Mouse (Mus musculus) heart, adult 18-20 months (tissue): Measurements from ENCODE around the gene Phldb2. TPM values are rescaled to one million over a fixed set of nuclear protein-coding genes. Genes with fewer than 3 reads are reported as not detected.

Experiments used
- DNase-seq, 2 experiments: peaks; one replicate each; pipeline ENCODE4 v3.0.0; 2021 to 2022; ENCODE audit warnings: mixed read lengths in 1 of 2
- total RNA-seq, 2 experiments: library from RNA; stranded (reverse); gene quantifications; 2 replicates each; pipeline ENCODE4 v1.2.3; 2021

Phldb2 gene
- total RNA-seq, 2 experiments from 2014 or later, result 9.6 to 10.7 TPM

- no peak for DNase-seq
These were observed 228.7 kb downstream of the Phldb2 start for GRCm38 (mm10) chr16:45724742-45725102.

DNA sequence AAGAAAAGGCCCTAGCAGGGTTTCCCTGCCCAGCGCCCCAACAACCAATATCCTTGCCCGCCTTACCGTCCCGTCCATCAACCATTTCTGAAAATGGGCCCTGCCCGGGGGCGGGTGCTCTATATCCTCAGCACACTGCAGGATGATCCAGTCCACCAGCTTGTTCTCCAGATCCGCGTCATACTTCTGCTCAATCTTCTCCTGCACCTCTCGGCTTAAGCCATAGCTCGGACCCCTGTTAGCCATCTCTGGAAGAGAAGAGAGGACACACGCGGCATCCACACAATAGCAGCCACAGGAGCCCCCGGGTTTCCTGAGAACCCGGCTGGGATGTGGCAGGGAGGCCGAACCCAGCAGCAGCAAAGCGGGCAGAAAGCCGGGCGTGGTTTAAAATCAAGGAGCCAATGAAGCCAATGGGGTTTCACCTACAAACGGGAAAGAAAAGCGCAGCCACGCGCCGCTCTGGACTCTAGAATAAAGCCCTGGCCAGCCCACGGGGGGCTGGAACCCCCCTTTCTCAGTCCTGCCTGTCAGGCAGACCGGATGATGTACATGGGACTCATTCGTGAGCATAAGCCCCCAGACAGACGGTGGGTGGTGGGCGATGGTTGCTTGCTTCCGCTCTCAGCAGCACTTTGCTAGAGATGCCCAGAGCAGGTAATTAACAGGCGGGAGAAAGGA lies 229.2 kb downstream of the Phldb2 start, which contains the start of gene Tagln3:
Tagln3 (minus strand) TSS at position 548 of the 681 bp plus-strand sequence.
- no peak for DNase-seq

GRCm38 (mm10) chr16:45723172-45723901 lies 230.1 kb downstream of the Phldb2 start:
- no peak for DNase-seq

DNA sequence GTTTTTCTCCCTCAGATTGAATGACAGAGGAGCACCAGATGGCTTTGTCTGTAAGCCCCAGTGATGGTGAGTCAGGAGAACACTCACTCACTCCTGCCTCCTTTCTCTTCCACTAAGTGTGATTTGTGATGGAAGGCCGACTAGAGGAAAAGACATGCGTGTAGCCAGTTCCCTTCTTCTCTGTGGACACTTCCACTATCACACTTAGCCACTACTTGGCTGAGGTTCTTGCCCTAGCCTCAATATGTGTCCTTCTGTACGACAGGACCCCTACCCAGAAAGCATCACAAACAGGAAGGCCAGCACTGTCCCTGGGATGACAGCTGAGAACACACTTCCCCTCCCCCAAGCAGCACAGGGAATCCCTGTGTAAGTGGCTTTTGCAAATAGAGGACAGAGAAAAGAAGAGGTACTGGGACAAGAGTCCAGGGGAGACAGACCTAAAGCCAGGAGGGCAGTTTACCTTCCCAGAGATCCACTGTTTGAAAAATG lies 230.9 kb downstream of the Phldb2 start:
- DNase-seq, result no peak

DNA sequence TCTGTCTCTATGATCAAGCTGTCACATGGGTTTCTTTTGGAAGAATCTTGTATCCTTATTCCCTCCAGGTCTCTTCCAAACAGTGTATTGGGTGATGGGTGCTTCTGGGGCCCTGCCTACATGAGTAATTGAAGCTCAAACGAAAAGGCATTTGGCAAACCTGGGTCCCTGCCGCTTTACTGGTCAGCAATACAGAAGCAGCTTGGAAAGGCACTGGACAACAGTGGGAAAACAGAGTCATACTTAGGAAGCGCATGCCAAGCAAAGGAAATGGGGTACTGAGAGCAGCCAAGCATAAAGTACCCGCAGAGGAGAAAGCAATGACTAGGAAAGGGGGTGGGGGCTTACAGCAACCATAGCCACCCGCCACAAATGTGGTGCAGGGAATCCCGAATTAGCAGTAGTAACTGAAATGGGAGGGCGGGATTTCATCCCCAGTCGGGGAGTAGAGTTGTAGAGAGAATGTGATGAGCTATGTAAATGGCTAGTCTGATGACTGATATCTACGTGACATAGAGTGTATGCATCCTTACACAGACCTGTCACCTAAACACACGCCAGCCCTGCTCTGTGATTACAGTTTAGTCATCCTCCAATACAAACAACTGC lies 233.3 kb downstream of the Phldb2 start:
- no peak for DNase-seq

- no peak for DNase-seq
These were observed 235.1 kb downstream of the Phldb2 start for GRCm38 (mm10) chr16:45718296-45718695.

DNA sequence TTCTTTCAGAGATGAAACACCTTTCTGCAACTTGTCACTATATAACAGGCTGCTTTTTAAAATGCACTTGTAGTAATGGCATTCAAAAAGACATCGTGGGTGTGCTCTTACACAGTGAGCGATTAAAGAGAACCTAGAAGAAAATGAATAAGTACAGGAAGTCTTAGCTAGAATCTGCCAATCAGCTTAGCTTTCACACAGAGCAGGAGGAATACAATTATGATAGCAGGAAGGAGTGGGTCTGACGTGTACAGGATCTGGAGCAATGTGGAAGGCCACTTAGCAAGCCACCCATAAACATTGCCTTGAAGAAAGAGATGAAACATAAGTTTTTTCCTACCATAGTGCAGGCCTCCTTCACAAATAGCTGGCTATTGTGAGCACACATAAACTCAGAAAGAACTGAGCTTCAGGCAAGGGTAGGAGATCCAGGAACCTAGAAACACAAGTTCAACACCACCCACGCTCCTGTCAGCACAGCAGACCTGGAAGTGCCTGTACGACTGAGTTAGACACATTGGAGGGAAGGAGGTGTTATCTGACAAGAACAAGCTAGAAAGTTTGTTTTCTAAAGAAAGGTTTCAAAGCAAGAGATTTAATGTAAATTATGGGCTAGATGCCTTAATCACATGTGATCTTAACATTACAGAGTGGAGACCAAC lies 238.8 kb downstream of the Phldb2 start:
- no peak for DNase-seq

- no peak for DNase-seq
These were observed 239.5 kb downstream of the Phldb2 start for GRCm38 (mm10) chr16:45713878-45714277.

- no peak for DNase-seq
These were observed 240.1 kb downstream of the Phldb2 start for GRCm38 (mm10) chr16:45713261-45713660.

- no peak for DNase-seq
These were observed 242.1 kb downstream of the Phldb2 start for GRCm38 (mm10) chr16:45711263-45711662.

DNA sequence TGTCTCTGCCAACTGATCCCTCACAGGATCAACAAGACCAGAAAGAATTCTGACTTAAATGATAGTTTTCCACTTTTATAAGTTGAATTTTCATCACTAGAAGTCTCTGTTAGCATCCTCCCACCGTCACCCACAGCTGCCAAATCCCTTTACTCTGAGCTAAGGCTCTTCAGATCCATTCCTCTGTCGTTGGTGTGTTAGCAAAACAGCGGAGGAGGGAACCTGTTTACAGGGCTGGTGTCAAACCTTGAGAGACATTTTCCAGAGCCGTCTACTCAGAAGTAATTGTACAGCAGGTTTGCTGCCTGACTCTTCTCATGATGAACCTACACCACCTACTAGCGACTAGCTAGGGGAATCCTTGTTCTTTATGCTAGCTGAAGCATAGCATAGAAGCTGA lies 254.1 kb downstream of the Phldb2 start:
- DNase-seq, result no peak

DNA sequence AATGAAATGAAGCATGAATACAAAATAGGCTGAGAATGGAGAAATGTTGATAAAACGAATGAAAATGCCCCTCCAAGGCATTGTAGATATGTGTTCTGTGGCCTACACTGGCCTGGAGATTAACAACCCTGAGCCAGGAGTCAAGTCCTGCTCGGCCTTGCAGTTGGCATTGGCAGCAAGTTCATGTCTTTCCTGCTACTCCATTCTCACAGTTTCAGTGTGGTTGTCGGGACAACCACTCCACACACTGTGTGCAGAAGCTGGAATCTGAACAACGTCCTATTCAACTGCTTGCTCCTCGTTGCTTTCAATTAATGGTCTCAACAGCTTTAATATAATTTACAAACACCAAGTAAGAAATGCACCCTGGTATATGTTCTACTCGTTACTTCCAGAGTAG lies 255.4 kb downstream of the Phldb2 start:
- no peak for DNase-seq

Other genes with a start within 250 kb of the Phldb2 start
- gene Tagln3, start 229.0 kb downstream of the Phldb2 start, total RNA-seq, result under 1 TPM; 0.39 to 0.57 TPM
- gene Abhd10, start 210.6 kb downstream of the Phldb2 start, total RNA-seq, result 10 to 100 TPM; 17.9 to 18.8 TPM
- gene Plcxd2, start 56.6 kb upstream of the Phldb2 start, total RNA-seq, result under 1 TPM; 0.15 to 0.26 TPM
- gene Cd96, start 166.7 kb upstream of the Phldb2 start, total RNA-seq, result under 1 TPM in 1 of 2 experiments, not detected in 1; 0.85 TPM
- gene Gm4737, start 201.5 kb upstream of the Phldb2 start, total RNA-seq, result 10 to 100 TPM; 10.2 to 15.4 TPM